Comparison of ENCODE assay signal across 9 mouse cellular contexts in the genomic region with DNA sequence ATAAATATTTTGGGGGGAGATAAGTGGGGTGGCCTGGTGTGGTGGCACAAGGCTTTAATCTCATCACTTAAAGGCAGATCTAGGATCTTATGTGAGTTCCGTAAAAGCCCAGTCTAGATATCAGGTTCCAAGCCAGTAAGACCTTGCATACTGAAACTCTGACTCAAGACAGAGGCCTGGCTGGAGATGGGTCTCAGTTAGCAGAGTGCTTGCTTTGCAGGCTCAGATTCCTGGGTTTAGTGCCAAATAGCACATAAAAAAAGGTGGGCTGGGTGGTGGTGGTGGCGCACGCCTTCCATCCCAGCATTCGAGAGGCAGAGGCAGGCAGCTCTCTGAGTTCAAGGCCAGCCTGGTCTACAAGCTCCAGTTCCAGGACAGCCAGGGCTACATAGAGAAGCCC. TPM values are rescaled to one million over a fixed set of nuclear protein-coding genes. Genes with fewer than 3 reads are reported as not detected.
DNase-seq lines count a peak whose midpoint lies in the region; ATAC-seq and TF ChIP-seq lines count a peak whose summit lies in the region.
"Had no signal": no experiment of that assay in that cellular context is flagged by ENCODE, and none has a peak within 500 bp of the region (broad histone marks: within the 10 kb centered on the region; RNA-seq: fewer than 3 reads in every experiment).

No protein-coding gene starts in this region.

- peak overlapping the region; percentile 45; the same call in 1 of the 2 replicates for H3K9ac ChIP-seq in heart, embryonic 13.5 days
- H3K9ac ChIP-seq in lung, embryonic 14.5 days = no peak overlapping the region
- H3K9ac ChIP-seq in embryonic facial prominence, embryonic 15.5 days = no peak overlapping the region
- H3K9ac ChIP-seq in stomach, embryonic 14.5 days (replicated peaks; ENCODE audit: low read depth, low read length) = no peak overlapping the region
- H3K9ac ChIP-seq: forebrain, embryonic 15.5 days had no signal

- no peaks in the 10 kb centered on the region for H3K36me3 ChIP-seq in heart, embryonic 13.5 days
- no peaks in the 10 kb centered on the region for H3K36me3 ChIP-seq in lung, embryonic 14.5 days (ENCODE audit: insufficient read depth)
- H3K36me3 ChIP-seq in embryonic facial prominence, embryonic 15.5 days = no peaks in the 10 kb centered on the region
- no peaks in the 10 kb centered on the region for H3K36me3 ChIP-seq in stomach, embryonic 14.5 days (ENCODE audit: control insufficient read depth, insufficient read depth, low read length)
- H3K36me3 ChIP-seq: forebrain, embryonic 15.5 days had no signal

- H3K9me3 ChIP-seq in heart, embryonic 13.5 days = 0 out of 2 replicates have a peak, but pooled peaks cover 4% of the 10 kb centered on the region
- no peaks in the 10 kb centered on the region for H3K9me3 ChIP-seq in lung, embryonic 14.5 days (ENCODE audit: low read depth, low read length)
- no peaks in the 10 kb centered on the region for H3K9me3 ChIP-seq in embryonic facial prominence, embryonic 15.5 days (replicated peaks)
- H3K9me3 ChIP-seq in stomach, embryonic 14.5 days (ENCODE audit: control insufficient read depth, low read depth, low read length) = no peaks in the 10 kb centered on the region
- H3K9me3 ChIP-seq: forebrain, embryonic 15.5 days had no signal

- TF ChIP-seq CTCF in lung, embryonic 14.5 days (IDR thresholded peaks at IDR 0.05; ENCODE audit: low read depth) = no peak

- H3K27me3 ChIP-seq in heart, embryonic 13.5 days (replicated peaks) = no peaks in the 10 kb centered on the region
- no peaks in the 10 kb centered on the region for H3K27me3 ChIP-seq in lung, embryonic 14.5 days (ENCODE audit: insufficient read depth, low read length)
- no peaks in the 10 kb centered on the region for H3K27me3 ChIP-seq in embryonic facial prominence, embryonic 15.5 days
- no peaks in the 10 kb centered on the region for H3K27me3 ChIP-seq in stomach, embryonic 14.5 days (ENCODE audit: control insufficient read depth, insufficient read depth, low read length)
- H3K27me3 ChIP-seq: forebrain, embryonic 15.5 days had no signal

- DNase-seq in heart, postnatal 4 days = no peak
- DNase-seq in lung, embryonic 14.5 days = no peak
- DNase-seq in lung, postnatal 4 days = no peak
- no peak for DNase-seq in right cerebral cortex, adult 18-20 months

- ATAC-seq in heart, embryonic 13.5 days (ENCODE audit: extremely low read depth, insufficient number of reproducible peaks, low FRiP score, low TSS enrichment) = no peak
- ATAC-seq in lung, embryonic 14.5 days (ENCODE audit: insufficient read depth) = no peak
- no peak for ATAC-seq in embryonic facial prominence, embryonic 15.5 days (ENCODE audit: insufficient number of reproducible peaks, low FRiP score, low TSS enrichment, low read depth)
- ATAC-seq in stomach, embryonic 14.5 days (ENCODE audit: insufficient number of reproducible peaks, insufficient read depth, low FRiP score, low read depth) = no peak
- ATAC-seq: forebrain, embryonic 15.5 days had no signal

- H3K4me1 ChIP-seq in heart, embryonic 13.5 days = peaks cover 54% of the 10 kb centered on the region
- H3K4me1 ChIP-seq in lung, embryonic 14.5 days (ENCODE audit: insufficient read depth) = peaks cover 13% of the 10 kb centered on the region
- H3K4me1 ChIP-seq in embryonic facial prominence, embryonic 15.5 days = peaks cover 31% of the 10 kb centered on the region
- H3K4me1 ChIP-seq in stomach, embryonic 14.5 days (ENCODE audit: control insufficient read depth, insufficient read depth, low read length) = peaks cover 10% of the 10 kb centered on the region

- 91% methylated on average over 4 of the region's 4 CpGs for WGBS in heart, embryonic 13.5 days
- 96% methylated on average over 4 of the region's 4 CpGs for WGBS in lung, embryonic 14.5 days
- WGBS in embryonic facial prominence, embryonic 15.5 days = 94% methylated on average over 4 of the region's 4 CpGs
- WGBS in stomach, embryonic 14.5 days = 94% methylated on average over 4 of the region's 4 CpGs

- no peak overlapping the region for H3K4me2 ChIP-seq in heart, embryonic 13.5 days
- H3K4me2 ChIP-seq in lung, embryonic 14.5 days = no peak overlapping the region
- no peak overlapping the region for H3K4me2 ChIP-seq in embryonic facial prominence, embryonic 15.5 days (replicated peaks)
- no peak overlapping the region for H3K4me2 ChIP-seq in stomach, embryonic 14.5 days (replicated peaks; ENCODE audit: low read depth, low read length)
- H3K4me2 ChIP-seq: forebrain, embryonic 15.5 days had no signal

- peak overlapping the region; percentile 99 for H3K27ac ChIP-seq in heart, embryonic 13.5 days (replicated peaks)
- H3K27ac ChIP-seq in lung, embryonic 14.5 days (ENCODE audit: low read depth) = peak overlapping the region; percentile 68; the same call in 1 of the 2 replicates
- H3K27ac ChIP-seq in embryonic facial prominence, embryonic 15.5 days (replicated peaks) = peak overlapping the region; percentile 58; the same call in 1 of the 2 replicates
- 0 out of 2 replicates have a peak overlapping the region, but pooled peaks have one; percentile 53 for H3K27ac ChIP-seq in stomach, embryonic 14.5 days (ENCODE audit: low read length)
- H3K27ac ChIP-seq: forebrain, embryonic 15.5 days had no signal

- H3K4me3 ChIP-seq in heart, embryonic 13.5 days = no peak overlapping the region
- H3K4me3 ChIP-seq in lung, embryonic 14.5 days (ENCODE audit: low read depth, low read length) = no peak overlapping the region
- no peak overlapping the region for H3K4me3 ChIP-seq in embryonic facial prominence, embryonic 15.5 days (replicated peaks)
- H3K4me3 ChIP-seq in stomach, embryonic 14.5 days (ENCODE audit: low read depth, low read length) = no peak overlapping the region
- H3K4me3 ChIP-seq: forebrain, embryonic 15.5 days had no signal

RNA-seq across cellular contexts. Expression of a gene that starts 43.7 kb away (rescaled TPM):
- polyA plus RNA-seq in heart, embryonic 13.5 days (2015; fragmentation: Nextera tagmentation; extraction: Ambion mirVana) = not detected in 2 replicates
- total RNA-seq in heart, postnatal 4 days (2021) = not detected
- polyA plus RNA-seq in lung, embryonic 14.5 days (2014; fragmentation: Nextera tagmentation; extraction: Ambion mirVana) = not detected in 2 replicates
- polyA plus RNA-seq in embryonic facial prominence, embryonic 15.5 days (2015; fragmentation: Nextera tagmentation; extraction: Ambion mirVana) = not detected in 2 replicates
- not detected in 2 replicates for polyA plus RNA-seq in stomach, embryonic 14.5 days (2014; fragmentation: Nextera tagmentation; extraction: Ambion mirVana)
- total RNA-seq: granulocyte monocyte progenitor cell, adult 5-6 weeks had no signal
- polyA plus RNA-seq: forebrain, embryonic 15.5 days had no signal

RNA-seq across cellular contexts. Expression of a gene that starts 43.8 kb away (rescaled TPM):
- polyA plus RNA-seq in heart, embryonic 13.5 days (2015; fragmentation: Nextera tagmentation; extraction: Ambion mirVana) = not detected in 2 replicates
- total RNA-seq in heart, postnatal 4 days (2021) = not detected
- polyA plus RNA-seq in lung, embryonic 14.5 days (2014; fragmentation: Nextera tagmentation; extraction: Ambion mirVana) = not detected in 2 replicates
- polyA plus RNA-seq in embryonic facial prominence, embryonic 15.5 days (2015; fragmentation: Nextera tagmentation; extraction: Ambion mirVana) = not detected in 2 replicates
- not detected in 2 replicates for polyA plus RNA-seq in stomach, embryonic 14.5 days (2014; fragmentation: Nextera tagmentation; extraction: Ambion mirVana)
- total RNA-seq: granulocyte monocyte progenitor cell, adult 5-6 weeks had no signal

RNA-seq across cellular contexts. Expression of a gene that starts 56.6 kb away (rescaled TPM):
- polyA plus RNA-seq in heart, embryonic 13.5 days (2015; fragmentation: Nextera tagmentation; extraction: Ambion mirVana) = 929 and 934 TPM in 2 replicates
- total RNA-seq in heart, postnatal 4 days (2021) = 100 to 1,000 TPM; 724 to 726 TPM
- polyA plus RNA-seq in lung, embryonic 14.5 days (2014; fragmentation: Nextera tagmentation; extraction: Ambion mirVana) = 3,453 and 3,547 TPM in 2 replicates
- polyA plus RNA-seq in embryonic facial prominence, embryonic 15.5 days (2015; fragmentation: Nextera tagmentation; extraction: Ambion mirVana) = 1,945 and 2,079 TPM in 2 replicates
- polyA plus RNA-seq in stomach, embryonic 14.5 days (2014; fragmentation: Nextera tagmentation; extraction: Ambion mirVana) = 2,677 and 2,766 TPM in 2 replicates
